Mouse (Mus musculus) Patski (cell line): ENCODE measurements around the gene Id1. TPM values are rescaled to one million over a fixed set of nuclear protein-coding genes. Genes with fewer than 3 reads are reported as not detected.

Experiments
- ATAC-seq: fragments of 100-300 bp; one replicate; pipeline ENCODE4 v1.8.0; 2021
- CTCF ChIA-PET: fragments of 350-600 bp; sonication (Branson Sonifier 250); formaldehyde crosslinking; loops from one replicate; lab custom pipeline; 2022; ENCODE audit warnings: inconsistent platforms; lab: Charles Lee
- POLR2A ChIA-PET: fragments of 350-600 bp; sonication (Branson Sonifier 250); formaldehyde crosslinking; loops from one replicate; lab custom pipeline; 2022; ENCODE audit warnings: antibody characterized with exemption, inconsistent platforms; lab: Charles Lee
- DNase-seq: peaks from one replicate; pipeline ENCODE4 v3.0.0-alpha.2; 2011; ENCODE audit warnings: low read depth, low spot score
- H3K27me3 ChIP-seq: fragments of 371-371 bp; one replicate; pipeline ENCODE4 v1.5.1; 2021
- CTCF ChIP-seq: fragments of 100-300 bp; IDR thresholded peaks from one replicate; pipeline ENCODE4 v1.5.1; 2021
- in situ Hi-C: fragments of 300-500 bp; cut with MboI; formaldehyde crosslinking; loops from 3 replicates; pipeline ENCODE4 v1.11.1; 2018; ENCODE audit warnings: low pct_unique_long_range_greater_than_20kb, mixed read lengths
- polyA plus RNA-seq: library from polyadenylated mRNA; unstranded; gene quantifications from one replicate; pipeline ENCODE4 v1.2.3, GENCODE M21; 2021

Gene Id1
- polyA plus RNA-seq, 1 experiment from 2014 or later = 117 TPM

GRCm38 (mm10) chr2:152717652-152718051 is 18.4 kb upstream of the Id1 start:
- in situ Hi-C loops = no loop called here
- ChIA-PET CTCF (no interaction called here), POLR2A (interaction anchor here (1.2 kb wide), 1 partner anchor 19 kb away, joined by 3 read pairs; no protein-coding TSS in a partner anchor)
- H3K27me3 ChIP-seq = no peaks in the 10 kb centered on the region
- no peak for DNase-seq
- ATAC-seq = no peak
- TF ChIP-seq CTCF = no peak

GRCm38 (mm10) chr2:152718076-152718475 is 18.0 kb upstream of the Id1 start:
- in situ Hi-C loops = no loop called here
- ChIA-PET POLR2A (interaction anchor here (1.2 kb wide), 1 partner anchor 19 kb away, joined by 3 read pairs; no protein-coding TSS in a partner anchor), CTCF (no interaction called here)
- no peaks in the 10 kb centered on the region for H3K27me3 ChIP-seq
- DNase-seq (no peak), ATAC-seq (no peak)
- no peak for TF ChIP-seq CTCF

GRCm38 (mm10) chr2:152723651-152724331 is 12.3 kb upstream of the Id1 start:
- CTCF ChIA-PET = interaction anchor here (1.2 kb wide), 1 partner anchor 27 kb away, joined by 3 read pairs; no protein-coding TSS in a partner anchor
- DNase-seq (no peak), ATAC-seq (no peak)
- in situ Hi-C loops = no loop called here
- POLR2A ChIA-PET = interaction anchor here (1.0 kb wide), 1 partner anchor 8 kb away, joined by 3 read pairs; no protein-coding TSS in a partner anchor
- TF ChIP-seq CTCF = no peak
- H3K27me3 ChIP-seq = no peaks in the 10 kb centered on the region

- in situ Hi-C loops = no loop called here
- CTCF ChIA-PET = no interaction called here
- ATAC-seq (no peak), DNase-seq (no peak)
- H3K27me3 ChIP-seq = no peaks in the 10 kb centered on the region
- no peak for TF ChIP-seq CTCF
- POLR2A ChIA-PET = no interaction called here
These were observed 11.7 kb upstream of the Id1 start for GRCm38 (mm10) chr2:152724332-152724723.

GRCm38 (mm10) chr2:152725178-152725750 is 10.8 kb upstream of the Id1 start:
- no peak for TF ChIP-seq CTCF
- DNase-seq = no peak
- no peak for ATAC-seq
- ChIA-PET POLR2A (no interaction called here), CTCF (no interaction called here)
- H3K27me3 ChIP-seq = no peaks in the 10 kb centered on the region
- in situ Hi-C loops = no loop called here

- no peak for ATAC-seq
- H3K27me3 ChIP-seq = no peaks in the 10 kb centered on the region
- in situ Hi-C loops = no loop called here
- no peak for DNase-seq
- POLR2A ChIA-PET = no interaction called here
- TF ChIP-seq CTCF = no peak
- CTCF ChIA-PET = no interaction called here
These were observed 9.8 kb upstream of the Id1 start for GRCm38 (mm10) chr2:152726213-152726612.

- no peak for TF ChIP-seq CTCF
- DNase-seq (no peak), ATAC-seq (no peak)
- in situ Hi-C loops = no loop called here
- ChIA-PET CTCF (no interaction called here), POLR2A (no interaction called here)
- no peaks in the 10 kb centered on the region for H3K27me3 ChIP-seq
These were observed 9.2 kb upstream of the Id1 start for GRCm38 (mm10) chr2:152726751-152727335.

- ChIA-PET POLR2A (no interaction called here), CTCF (no interaction called here)
- no peak for TF ChIP-seq CTCF
- no peaks in the 10 kb centered on the region for H3K27me3 ChIP-seq
- no peak for ATAC-seq
- in situ Hi-C loops = no loop called here
- no peak for DNase-seq
These were observed 8.1 kb upstream of the Id1 start for GRCm38 (mm10) chr2:152727795-152728510.

GRCm38 (mm10) chr2:152728594-152728993 is 7.5 kb upstream of the Id1 start:
- no peaks in the 10 kb centered on the region for H3K27me3 ChIP-seq
- CTCF ChIA-PET = no interaction called here
- in situ Hi-C loops = no loop called here

GRCm38 (mm10) chr2:152729013-152729635 is 6.9 kb upstream of the Id1 start:
- ATAC-seq = no peak
- ChIA-PET CTCF (interaction anchor here (1.6 kb wide), 1 partner anchor 13 kb away, joined by 3 read pairs; no protein-coding TSS in a partner anchor), POLR2A (no interaction called here)
- no peak for DNase-seq
- H3K27me3 ChIP-seq = no peaks in the 10 kb centered on the region
- in situ Hi-C loops = no loop called here
- no peak for TF ChIP-seq CTCF

More at GRCm38 (mm10) chr2:152728594-152728993, 7.5 kb upstream of the Id1 start:
- TF ChIP-seq CTCF = no peak
- ATAC-seq = no peak
- POLR2A ChIA-PET = no interaction called here
- DNase-seq = no peak
